Mouse (Mus musculus) kidney, postnatal 0 days (tissue): ENCODE results near the gene Xrcc6. TPM values are rescaled to one million over a fixed set of nuclear protein-coding genes. Genes with fewer than 3 reads are reported as not detected.

Experiments used
- ATAC-seq: fragments of 200-750 bp; cut with Nextera tagmentation; replicated peaks from 2 replicates; pipeline ENCODE4 v1.8.0; 2017; ENCODE audit warnings: low read depth, moderate number of reproducible peaks, moderate TSS enrichment, moderate library complexity; ENCODE audit not compliant: low FRiP score
- DNase-seq: peaks from one replicate; pipeline ENCODE4 v3.0.0-alpha.2; 2016; ENCODE audit warnings: low spot score
- H3K27ac ChIP-seq: fragments of 300-500 bp; sonication (generic); 2 replicates; pipeline ENCODE4 v1.5.1; 2014; ENCODE audit warnings: mild to moderate bottlenecking
- H3K27me3 ChIP-seq: fragments of 300-500 bp; sonication (generic); 2 replicates; pipeline ENCODE4 v1.6.1; 2014; ENCODE audit warnings: low read length, mixed read lengths; ENCODE audit not compliant: insufficient read depth
- H3K36me3 ChIP-seq: fragments of 300-500 bp; sonication (generic); 2 replicates; pipeline ENCODE4 v1.6.1; 2014; ENCODE audit warnings: low read length, mixed read lengths; ENCODE audit not compliant: insufficient read depth
- H3K4me1 ChIP-seq: fragments of 300-500 bp; sonication (generic); replicated peaks from 2 replicates; pipeline ENCODE4 v1.6.1; 2014; ENCODE audit warnings: antibody characterized with exemption, low read length, mixed read lengths; ENCODE audit not compliant: insufficient read depth
- H3K4me2 ChIP-seq: fragments of 300-500 bp; sonication (generic); 2 replicates; pipeline ENCODE4 v1.6.1; 2014; ENCODE audit warnings: mild to moderate bottlenecking, low read length, moderate library complexity, mixed read lengths
- H3K4me3 ChIP-seq: fragments of 300-500 bp; sonication (generic); replicated peaks from 2 replicates; pipeline ENCODE4 v1.5.1; 2014; ENCODE audit warnings: low read depth, low read length
- H3K9ac ChIP-seq: fragments of 300-500 bp; sonication (generic); 2 replicates; pipeline ENCODE4 v1.6.1; 2014; ENCODE audit warnings: low read depth, low read length
- H3K9me3 ChIP-seq: fragments of 300-500 bp; sonication (generic); replicated peaks from 2 replicates; pipeline ENCODE4 v1.6.1; 2016; ENCODE audit warnings: low read length, inconsistent platforms, mixed read lengths
- CTCF ChIP-seq: IDR thresholded peaks from 2 replicates; pipeline ENCODE4 v1.5.1; 2016; ENCODE audit warnings: antibody characterized with exemption, low read depth, mild to moderate bottlenecking, moderate library complexity
- WGBS: fragments of 180-500 bp; shearing (Covaris S2); extraction: QIAGEN DNeasy Blood & Tissue Kit; methylation state at CpG from one replicate; pipeline ENCODE4 v1.1.7; 2014; 5-methylcytosine and 5-hydroxymethylcytosine counted together
- polyA plus RNA-seq: library from polyadenylated mRNA; unstranded; fragments of >200 nt; fragmentation: Nextera tagmentation; extraction: Ambion mirVana; gene quantifications from 2 replicates; pipeline ENCODE4 v1.2.1, GENCODE M21; 2015

The Xrcc6 gene
- polyA plus RNA-seq, 1 experiment from 2014 or later, result 45.2 TPM

DNA sequence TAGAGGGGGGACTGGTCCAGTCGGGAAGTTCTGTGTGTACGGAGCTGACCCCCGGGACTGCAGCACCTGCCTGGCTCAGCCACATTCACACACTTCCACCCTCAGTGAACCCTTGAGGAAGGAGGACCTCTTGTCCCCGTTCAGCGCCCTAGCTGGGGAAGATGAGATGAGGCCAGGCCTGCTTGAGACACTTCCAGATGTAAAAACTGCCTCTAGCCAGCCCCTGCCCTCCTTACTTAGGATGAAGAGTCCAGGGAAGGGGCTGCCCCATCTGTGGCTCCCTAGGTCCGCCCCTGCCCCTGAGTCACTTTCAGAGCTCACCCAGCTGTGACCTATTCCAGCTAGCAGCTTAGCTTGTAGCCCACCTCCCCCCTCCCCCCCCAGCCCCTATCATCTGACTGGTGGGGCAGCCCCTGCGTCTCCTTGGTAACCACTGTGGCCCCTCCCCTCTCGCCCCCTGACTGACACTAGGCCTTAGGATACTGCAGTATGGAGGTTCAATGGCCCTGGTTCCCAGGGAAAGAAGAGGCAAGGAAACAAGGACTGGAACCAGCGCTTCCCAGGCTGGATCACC, 44.4 kb upstream of the Xrcc6 start:
- TF ChIP-seq CTCF, result no peak
- WGBS, result 16% methylated on average over 9 of the region's 9 CpGs
- Histone ChIP-seq H3K4me2 (no peak overlapping the region), H3K9me3 (no peaks in the 10 kb centered on the region), H3K4me1 (no peaks in the 10 kb centered on the region; the same call in 1 of the 2 replicates), H3K9ac (no peak overlapping the region), H3K27ac (no peak overlapping the region), H3K27me3 (no peaks in the 10 kb centered on the region), H3K36me3 (0 out of 2 replicates have a peak, but pooled peaks cover 4% of the 10 kb centered on the region), H3K4me3 (no peak overlapping the region)
- DNase-seq (peak; percentile 42), ATAC-seq (peak; percentile 59)

DNA sequence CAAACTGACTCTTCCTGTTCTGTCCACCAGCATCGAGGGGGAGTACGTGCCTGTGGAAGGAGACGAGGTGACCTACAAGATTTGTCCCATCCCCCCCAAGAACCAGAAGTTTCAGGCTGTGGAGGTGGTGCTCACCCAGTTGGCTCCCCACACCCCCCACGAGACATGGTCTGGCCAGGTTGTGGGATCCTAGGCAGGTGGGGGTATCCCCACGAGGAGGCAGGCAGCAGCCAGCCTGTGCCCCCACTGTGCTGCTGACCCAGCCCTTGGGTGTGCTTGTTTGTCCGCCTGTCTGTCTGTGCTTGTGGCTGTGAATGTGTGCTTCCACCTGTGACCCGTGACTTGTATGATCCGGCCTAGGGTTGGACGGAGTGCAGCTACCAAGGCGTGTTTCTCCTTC, 38.6 kb upstream of the Xrcc6 start:
- no peak for ATAC-seq
- no peaks in the 10 kb centered on the region for H3K4me1 ChIP-seq

GRCm38 (mm10) chr15:81949476-81950131, 38.0 kb upstream of the Xrcc6 start:
- H3K27ac ChIP-seq, result no peak overlapping the region
- no peak overlapping the region for H3K4me3 ChIP-seq
- no peak overlapping the region for H3K4me2 ChIP-seq
- 54% methylated on average over 11 of the region's 11 CpGs for WGBS
- H3K4me1 ChIP-seq, result no peaks in the 10 kb centered on the region
- no peaks in the 10 kb centered on the region for H3K9me3 ChIP-seq
- ATAC-seq (0 out of 2 replicates have a peak, but pooled peaks have one; percentile 45), DNase-seq (no peak)
- no peak for TF ChIP-seq CTCF
- H3K9ac ChIP-seq, result no peak overlapping the region
- H3K36me3 ChIP-seq, result peaks cover 13% of the 10 kb centered on the region; the same call in 1 of the 2 replicates
- no peaks in the 10 kb centered on the region for H3K27me3 ChIP-seq

More for the DNA sequence above, 38.6 kb upstream of the Xrcc6 start:
- no peak for DNase-seq
- no peak for TF ChIP-seq CTCF
- Histone ChIP-seq H3K27ac (no peak overlapping the region), H3K27me3 (no peaks in the 10 kb centered on the region), H3K9ac (no peak overlapping the region), H3K4me3 (no peak overlapping the region), H3K4me2 (no peak overlapping the region), H3K36me3 (peaks cover 13% of the 10 kb centered on the region; the same call in 1 of the 2 replicates), H3K9me3 (no peaks in the 10 kb centered on the region)
- 73% methylated on average over 10 of the region's 10 CpGs for WGBS

- no peak overlapping the region for H3K4me2 ChIP-seq
- no peak for ATAC-seq
Observed at GRCm38 (mm10) chr15:81950716-81951115, 36.9 kb upstream of the Xrcc6 start.

DNA sequence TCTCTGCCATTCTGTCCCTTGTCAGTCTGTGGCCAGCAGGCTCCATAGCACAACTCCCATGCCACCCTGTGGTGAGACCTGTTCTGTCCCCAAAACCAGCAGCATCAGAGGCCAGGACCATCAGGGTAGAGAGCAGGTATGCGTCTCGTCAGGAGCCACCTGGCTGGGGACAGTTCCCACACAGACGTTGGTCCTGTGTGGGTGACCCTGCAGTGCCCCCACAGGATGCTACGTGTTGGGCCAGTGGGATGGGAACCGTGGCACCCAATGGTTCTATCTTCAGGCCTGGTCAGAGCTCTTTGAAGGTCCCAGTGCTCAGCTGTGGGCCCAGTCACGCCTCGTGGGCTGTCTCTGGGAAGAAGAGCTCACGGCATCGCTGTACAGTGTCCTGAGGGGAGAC, 36.5 kb upstream of the Xrcc6 start:
- TF ChIP-seq CTCF, result no peak

More at GRCm38 (mm10) chr15:81950716-81951115, 36.9 kb upstream of the Xrcc6 start:
- no peak for TF ChIP-seq CTCF
- H3K9me3 ChIP-seq, result no peaks in the 10 kb centered on the region
- DNase-seq, result no peak
- no peak overlapping the region for H3K27ac ChIP-seq
- no peaks in the 10 kb centered on the region for H3K4me1 ChIP-seq
- no peak overlapping the region for H3K4me3 ChIP-seq
- H3K36me3 ChIP-seq, result peaks cover 23% of the 10 kb centered on the region; the same call in 1 of the 2 replicates
- H3K27me3 ChIP-seq, result no peaks in the 10 kb centered on the region
- no peak overlapping the region for H3K9ac ChIP-seq
- 71% methylated on average over 5 of the region's 5 CpGs for WGBS

DNA sequence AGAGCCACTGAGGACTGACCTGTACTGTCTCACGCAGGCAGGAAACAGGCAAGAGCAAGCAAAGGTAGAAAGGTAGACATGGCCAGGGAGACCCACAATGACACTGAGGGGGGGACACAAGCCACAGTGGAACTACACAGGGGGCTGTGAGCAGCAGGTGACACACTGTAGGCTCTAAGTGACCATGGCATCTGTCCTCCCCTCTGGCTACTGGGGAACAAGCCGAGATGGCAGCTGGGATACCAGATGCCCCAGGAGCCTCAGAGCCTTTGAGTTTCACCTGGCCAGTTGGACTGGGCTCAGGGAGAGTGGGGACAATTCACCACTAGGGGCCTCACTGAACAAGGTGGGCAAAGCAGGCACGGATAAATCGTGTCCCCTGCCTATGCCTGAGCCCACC, 35.3 kb upstream of the Xrcc6 start:
- ATAC-seq, result no peak

More for the DNA sequence above, 36.5 kb upstream of the Xrcc6 start:
- no peak for ATAC-seq
- no peak for DNase-seq
- H3K9me3 ChIP-seq, result no peaks in the 10 kb centered on the region
- H3K4me3 ChIP-seq, result no peak overlapping the region
- H3K9ac ChIP-seq, result no peak overlapping the region
- peaks cover 23% of the 10 kb centered on the region; the same call in 1 of the 2 replicates for H3K36me3 ChIP-seq
- H3K27ac ChIP-seq, result no peak overlapping the region
- no peaks in the 10 kb centered on the region for H3K4me1 ChIP-seq
- H3K4me2 ChIP-seq, result no peak overlapping the region
- H3K27me3 ChIP-seq, result no peaks in the 10 kb centered on the region
- 78% methylated on average over 9 of the region's 9 CpGs for WGBS

More for the DNA sequence above, 35.3 kb upstream of the Xrcc6 start:
- no peak overlapping the region for H3K4me2 ChIP-seq
- H3K9me3 ChIP-seq, result no peaks in the 10 kb centered on the region
- WGBS, result 85% methylated on average over 4 of the region's 4 CpGs
- no peak overlapping the region for H3K9ac ChIP-seq
- peaks cover 19% of the 10 kb centered on the region; the same call in 1 of the 2 replicates for H3K36me3 ChIP-seq
- no peak for TF ChIP-seq CTCF
- no peak for DNase-seq
- no peak overlapping the region for H3K27ac ChIP-seq
- H3K4me3 ChIP-seq, result no peak overlapping the region
- H3K4me1 ChIP-seq, result no peaks in the 10 kb centered on the region
- no peaks in the 10 kb centered on the region for H3K27me3 ChIP-seq
